Mouse (Mus musculus) limb, embryonic 14.5 days (tissue): ENCODE data around the gene Dtx1. TPM values are rescaled to one million over a fixed set of nuclear protein-coding genes. Genes with fewer than 3 reads are reported as not detected.

Experiments used
- ATAC-seq: fragments of 200-750 bp; cut with Nextera tagmentation; 2 replicates; pipeline ENCODE4 v1.8.0; 2017; ENCODE audit warnings: low read depth, moderate number of reproducible peaks, moderate TSS enrichment; ENCODE audit not compliant: low FRiP score
- DNase-seq: peaks from one replicate; pipeline ENCODE4 v3.0.0-alpha.2; 2015; ENCODE audit warnings: low spot score
- H3K27ac ChIP-seq: fragments of 300-500 bp; sonication (generic); replicated peaks from 2 replicates; pipeline ENCODE4 v1.5.1; 2014; ENCODE audit warnings: low read depth, mild to moderate bottlenecking, low read length, moderate library complexity, mixed read lengths
- H3K27me3 ChIP-seq: fragments of 300-500 bp; sonication (generic); 2 replicates; pipeline ENCODE4 v1.6.1; 2014; ENCODE audit warnings: low read length, mixed read lengths; ENCODE audit not compliant: control insufficient read depth, insufficient read depth
- H3K36me3 ChIP-seq: fragments of 300-500 bp; sonication (generic); 2 replicates; pipeline ENCODE4 v1.6.1; 2014; ENCODE audit warnings: mild to moderate bottlenecking, low read length, moderate library complexity, mixed read lengths; ENCODE audit not compliant: control insufficient read depth, insufficient read depth
- H3K4me1 ChIP-seq: fragments of 300-500 bp; sonication (generic); 2 replicates; pipeline ENCODE4 v1.6.1; 2014; ENCODE audit warnings: antibody characterized with exemption, low read length, mixed read lengths; ENCODE audit not compliant: control insufficient read depth, insufficient read depth
- H3K4me2 ChIP-seq: fragments of 300-500 bp; sonication (generic); replicated peaks from 2 replicates; pipeline ENCODE4 v1.6.1; 2014; ENCODE audit warnings: low read depth, mild to moderate bottlenecking, low read length, moderate library complexity; ENCODE audit not compliant: severe bottlenecking
- H3K4me3 ChIP-seq: fragments of 300-500 bp; sonication (generic); replicated peaks from 2 replicates; pipeline ENCODE4 v1.5.1; 2014; ENCODE audit warnings: low read length
- H3K9ac ChIP-seq: fragments of 300-500 bp; sonication (generic); 2 replicates; pipeline ENCODE4 v1.6.1; 2014; ENCODE audit warnings: mild to moderate bottlenecking, low read depth, low read length, moderate library complexity; ENCODE audit not compliant: severe bottlenecking
- H3K9me3 ChIP-seq: fragments of 300-500 bp; sonication (generic); 2 replicates; pipeline ENCODE4 v1.6.1; 2016; ENCODE audit warnings: low read length; ENCODE audit not compliant: control insufficient read depth
- POLR2A ChIP-seq: fragments of 200-500 bp; IDR thresholded peaks from 2 replicates; pipeline ENCODE4 v1.8.0; 2012; ENCODE audit warnings: inconsistent platforms, mild to moderate bottlenecking, moderate library complexity, borderline replicate concordance; ENCODE audit not compliant: insufficient read depth, insufficient read length; ENCODE audit errors: extremely low read depth
- whole genome bisulfite sequencing: fragments of 180-500 bp; shearing (Covaris S2); extraction: QIAGEN DNeasy Blood & Tissue Kit; methylation state at CpG from one replicate; pipeline ENCODE4 v1.1.7; 2014; 5-methylcytosine and 5-hydroxymethylcytosine counted together
- polyA plus RNA-seq, 2 experiments: library from polyadenylated mRNA; depleted of rRNA in 1 of 2; stranded (reverse) in 1 of 2; unstranded in 1 of 2; fragments of >200 nt; fragmentation: Nextera tagmentation in 1 of 2; extraction: Ambion mirVana in 1 of 2; gene quantifications; 2 replicates each; pipeline versions ENCODE4 v1.2.1 to v1.2.3; 2012 to 2014

Dtx1 gene
- polyA plus RNA-seq, 2 experiments = 3.9 to 11.1 TPM

- H3K9me3 ChIP-seq = no peaks in the 10 kb centered on the region
- ATAC-seq (no peak), DNase-seq (no peak)
- TF ChIP-seq POLR2A = no peak
- H3K36me3 ChIP-seq = no peaks in the 10 kb centered on the region
- H3K9ac ChIP-seq = no peak overlapping the region
- H3K4me2 ChIP-seq = no peak overlapping the region
- H3K4me1 ChIP-seq = no peaks in the 10 kb centered on the region
- H3K27me3 ChIP-seq = no peaks in the 10 kb centered on the region
- 89% methylated on average over 7 of the region's 7 CpGs for WGBS
- H3K4me3 ChIP-seq = no peak overlapping the region
- no peak overlapping the region for H3K27ac ChIP-seq
Measured at GRCm38 (mm10) chr5:120640094-120640493, 71.6 kb downstream of the Dtx1 start.

GRCm38 (mm10) chr5:120635633-120636032 is 76.1 kb downstream of the Dtx1 start:
- H3K9me3 ChIP-seq = peaks cover 6% of the 10 kb centered on the region; the same call in 1 of the 2 replicates
- H3K4me3 ChIP-seq = no peak overlapping the region
- no peak for ATAC-seq
- no peak for TF ChIP-seq POLR2A
- H3K27me3 ChIP-seq = peaks cover 1% of the 10 kb centered on the region; the same call in 1 of the 2 replicates
- 71% methylated on average over 5 of the region's 5 CpGs for WGBS
- no peak overlapping the region for H3K4me2 ChIP-seq
- no peaks in the 10 kb centered on the region for H3K36me3 ChIP-seq
- no peaks in the 10 kb centered on the region for H3K4me1 ChIP-seq
- H3K9ac ChIP-seq = no peak overlapping the region
- DNase-seq = no peak
- no peak overlapping the region for H3K27ac ChIP-seq

GRCm38 (mm10) chr5:120634860-120635259 is 76.9 kb downstream of the Dtx1 start:
- TF ChIP-seq POLR2A = no peak
- Histone ChIP-seq H3K9ac (no peak overlapping the region), H3K4me2 (no peak overlapping the region), H3K9me3 (peaks cover 6% of the 10 kb centered on the region; the same call in 1 of the 2 replicates), H3K36me3 (no peaks in the 10 kb centered on the region), H3K4me3 (no peak overlapping the region), H3K27ac (no peak overlapping the region), H3K4me1 (no peaks in the 10 kb centered on the region), H3K27me3 (peaks cover 8% of the 10 kb centered on the region; the same call in 1 of the 2 replicates)
- 36% methylated on average over 5 of the region's 5 CpGs for WGBS
- DNase-seq (no peak), ATAC-seq (no peak)

GRCm38 (mm10) chr5:120634131-120634530 is 77.6 kb downstream of the Dtx1 start, which contains the start of gene Cfap73:
Gene Cfap73, minus strand, starts transcription at chr5:120634235.
- 54% methylated on average over 9 of the region's 9 CpGs for WGBS

GRCm38 (mm10) chr5:120631892-120632291 is 79.8 kb downstream of the Dtx1 start:
- Histone ChIP-seq H3K27ac (no peak overlapping the region), H3K4me1 (no peaks in the 10 kb centered on the region), H3K9ac (no peak overlapping the region), H3K4me2 (no peak overlapping the region), H3K9me3 (peaks cover 6% of the 10 kb centered on the region; the same call in 1 of the 2 replicates), H3K36me3 (peaks cover 14% of the 10 kb centered on the region), H3K4me3 (no peak overlapping the region), H3K27me3 (peaks cover 9% of the 10 kb centered on the region; the same call in 1 of the 2 replicates)
- 90% methylated on average over 5 of the region's 5 CpGs for WGBS
- ATAC-seq (no peak), DNase-seq (no peak)
- TF ChIP-seq POLR2A = no peak

More at GRCm38 (mm10) chr5:120634131-120634530, 77.6 kb downstream of the Dtx1 start, which contains the start of gene Cfap73:
- ATAC-seq (no peak), DNase-seq (no peak)
- TF ChIP-seq POLR2A = no peak
- peaks cover 9% of the 10 kb centered on the region; the same call in 1 of the 2 replicates for H3K27me3 ChIP-seq
- H3K9me3 ChIP-seq = peaks cover 6% of the 10 kb centered on the region; the same call in 1 of the 2 replicates
- H3K4me3 ChIP-seq = no peak within 1 kb of the TSS
- H3K4me1 ChIP-seq = no peaks in the 10 kb centered on the region
- H3K36me3 ChIP-seq = no peaks in the 10 kb centered on the region
- no peak within 1 kb of the TSS for H3K9ac ChIP-seq
- H3K4me2 ChIP-seq = no peak within 1 kb of the TSS
- H3K27ac ChIP-seq = no peak within 1 kb of the TSS
